Mouse (Mus musculus) heart, embryonic 15.5 days (tissue): ENCODE measurements around the gene Uqcc3. TPM values are rescaled to one million over a fixed set of nuclear protein-coding genes. Genes with fewer than 3 reads are reported as not detected.

ENCODE experiments used
- ATAC-seq: fragments of 200-750 bp; cut with Nextera tagmentation; replicated peaks from 2 replicates; pipeline ENCODE4 v1.8.0; 2017; ENCODE audit warnings: low read depth, moderate TSS enrichment; ENCODE audit not compliant: insufficient number of reproducible peaks, insufficient read depth, low FRiP score
- H3K27ac ChIP-seq: fragments of 300-500 bp; sonication (generic); 2 replicates; pipeline ENCODE4 v1.5.1; 2015; ENCODE audit warnings: mild to moderate bottlenecking, inconsistent platforms
- H3K27me3 ChIP-seq: fragments of 300-500 bp; sonication (generic); 2 replicates; pipeline ENCODE4 v1.6.1; 2015; ENCODE audit warnings: inconsistent platforms
- H3K36me3 ChIP-seq: fragments of 300-500 bp; sonication (generic); 2 replicates; pipeline ENCODE4 v1.6.1; 2015; ENCODE audit warnings: mild to moderate bottlenecking, inconsistent platforms
- H3K4me1 ChIP-seq: fragments of 300-500 bp; sonication (generic); replicated peaks from 2 replicates; pipeline ENCODE4 v1.6.1; 2015; ENCODE audit warnings: inconsistent platforms
- H3K4me2 ChIP-seq: fragments of 300-500 bp; sonication (generic); 2 replicates; pipeline ENCODE4 v1.6.1; 2015; ENCODE audit warnings: inconsistent platforms, mild to moderate bottlenecking, moderate library complexity
- H3K4me3 ChIP-seq: fragments of 300-500 bp; sonication (generic); 2 replicates; pipeline ENCODE4 v1.5.1; 2015; ENCODE audit warnings: mild to moderate bottlenecking, inconsistent platforms
- H3K9ac ChIP-seq: fragments of 300-500 bp; sonication (generic); 2 replicates; pipeline ENCODE4 v1.6.1; 2015; ENCODE audit warnings: mild to moderate bottlenecking, inconsistent platforms
- H3K9me3 ChIP-seq: fragments of 300-500 bp; sonication (generic); replicated peaks from 2 replicates; pipeline ENCODE4 v1.6.1; 2016; ENCODE audit warnings: inconsistent platforms
- WGBS: fragments of 180-500 bp; shearing (Covaris S2); methylation state at CpG from one replicate; pipeline ENCODE4 v1.1.7; 2015; ENCODE audit warnings: mixed read lengths; 5-methylcytosine and 5-hydroxymethylcytosine counted together
- polyA plus RNA-seq: library from polyadenylated mRNA; unstranded; fragments of >200 nt; fragmentation: Nextera tagmentation; extraction: Ambion mirVana; gene quantifications from 2 replicates; pipeline ENCODE4 v1.2.1, GENCODE M21; 2015

The Uqcc3 gene
- polyA plus RNA-seq, 1 experiment from 2014 or later = 63.4 TPM

DNA sequence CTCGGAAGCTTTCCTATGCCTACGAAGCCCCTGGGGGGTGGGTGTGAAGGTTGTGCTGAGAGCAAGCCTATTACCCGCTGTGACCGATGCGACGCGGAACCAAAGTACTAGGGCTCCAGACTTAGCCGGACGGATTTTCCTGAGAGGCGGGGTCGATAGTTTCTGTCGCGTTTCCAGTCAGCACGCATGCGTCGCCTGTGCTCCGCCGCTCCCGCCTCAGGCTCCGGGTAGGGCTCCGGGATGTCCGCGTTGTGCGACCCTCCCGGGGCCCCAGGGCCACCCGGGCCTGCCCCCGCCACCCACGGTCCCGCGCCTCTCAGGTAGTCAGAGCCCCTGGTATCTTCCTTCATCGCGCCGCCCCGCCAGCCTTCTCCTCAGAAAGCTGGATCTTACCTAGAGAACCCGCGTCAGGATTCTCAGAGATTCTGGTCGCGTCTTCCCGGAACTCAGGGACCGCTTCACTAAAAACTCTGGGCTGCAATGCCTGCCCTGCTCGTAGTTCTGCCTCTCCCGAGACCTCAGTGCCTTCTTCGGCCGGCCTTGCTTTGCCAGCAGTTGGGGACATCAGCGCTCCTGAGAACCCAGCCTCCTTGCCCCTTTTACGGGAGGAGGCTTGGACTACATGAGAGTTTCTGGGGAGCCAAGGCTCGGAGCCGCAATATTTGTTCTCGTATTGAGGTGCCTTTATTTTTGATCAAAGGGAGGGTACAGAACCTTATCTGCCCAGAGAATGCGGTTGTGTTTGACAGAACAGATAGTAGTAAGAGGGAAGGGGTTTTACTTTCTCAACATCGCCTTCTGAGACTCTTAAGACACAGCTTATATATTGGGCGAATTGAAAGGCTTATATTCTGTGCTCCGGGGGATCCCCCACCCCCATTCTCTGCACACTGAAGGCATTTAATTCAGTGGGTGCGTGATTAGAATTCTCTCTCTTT is 12.4 kb upstream of the Uqcc3 start, which contains the start of gene Ints5:
Ints5 (plus strand) TSS at position 177 of the 938 bp plus-strand sequence.
- ATAC-seq = peak; percentile 27
- Histone ChIP-seq H3K4me1 (peaks cover 26% of the 10 kb centered on the region), H3K9ac (peak within 1 kb of the TSS; percentile 92), H3K27ac (peak within 1 kb of the TSS; percentile 85), H3K36me3 (peaks cover 27% of the 10 kb centered on the region), H3K4me2 (peak within 1 kb of the TSS; percentile 90), H3K27me3 (no peaks in the 10 kb centered on the region), H3K4me3 (peak within 1 kb of the TSS; percentile 90), H3K9me3 (no peaks in the 10 kb centered on the region)
- 2% methylated on average over 54 of the region's 54 CpGs for WGBS

DNA sequence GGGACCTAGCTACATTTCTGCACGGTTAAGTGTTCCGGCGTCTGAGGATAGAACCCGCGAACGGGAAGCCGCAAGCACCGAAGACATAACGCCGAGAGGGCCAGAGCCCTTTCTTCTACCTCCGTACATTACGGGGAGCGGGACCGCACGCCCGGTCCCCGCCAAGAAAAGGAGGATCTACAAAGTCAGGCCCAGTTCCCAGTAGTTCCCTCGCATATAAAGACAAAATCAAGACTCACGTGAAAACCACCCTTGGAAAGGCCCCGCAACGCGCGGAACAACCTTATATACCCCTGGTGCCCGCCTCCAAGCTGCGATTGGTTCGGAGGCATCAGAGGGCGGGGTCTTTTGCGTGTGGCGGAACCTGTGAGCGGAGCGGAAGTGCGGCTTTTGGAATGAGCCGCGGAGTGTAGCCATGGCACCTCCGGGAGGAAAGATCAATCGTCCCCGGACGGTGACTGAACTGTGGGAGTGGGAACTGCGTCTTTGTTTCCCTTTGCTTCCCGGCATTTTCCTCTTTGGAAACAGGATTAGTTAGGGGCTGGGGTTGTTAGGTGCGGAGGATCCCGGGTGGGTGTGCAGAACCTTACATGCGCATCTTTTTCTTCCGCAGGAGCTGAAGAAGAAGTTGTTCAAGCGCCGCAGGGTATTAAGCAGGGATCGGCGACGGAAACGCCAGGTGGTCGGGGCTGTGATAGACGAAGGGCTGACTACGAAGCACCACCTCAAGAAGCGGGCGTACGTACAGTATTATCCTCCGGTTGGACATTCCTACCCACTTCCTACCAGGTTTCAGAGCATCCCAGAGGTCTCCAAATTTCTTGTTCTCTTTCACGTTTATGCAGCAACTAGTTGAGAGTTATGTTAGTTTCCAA is 8.0 kb upstream of the Uqcc3 start, which contains the start of the genes 1810009A15Rik and Gm49416:
1810009A15Rik (plus strand) TSS at position 343 of the 875 bp plus-strand sequence.
Gm49416 (plus strand) TSS at position 416 of the 875 bp plus-strand sequence.
- peak within 1 kb of the TSS; percentile 81 for H3K4me2 ChIP-seq
- H3K36me3 ChIP-seq = peaks cover 9% of the 10 kb centered on the region; the same call in 1 of the 2 replicates
- peak; percentile 93 for ATAC-seq
- peak within 1 kb of the TSS; percentile 84 for H3K4me3 ChIP-seq
- no peaks in the 10 kb centered on the region for H3K9me3 ChIP-seq
- H3K27me3 ChIP-seq = no peaks in the 10 kb centered on the region
- H3K27ac ChIP-seq = peak within 1 kb of the TSS; percentile 86
- WGBS = under 1% methylated on average over 58 of the region's 58 CpGs
- peak within 1 kb of the TSS; percentile 86 for H3K9ac ChIP-seq
- peaks cover 12% of the 10 kb centered on the region for H3K4me1 ChIP-seq

DNA sequence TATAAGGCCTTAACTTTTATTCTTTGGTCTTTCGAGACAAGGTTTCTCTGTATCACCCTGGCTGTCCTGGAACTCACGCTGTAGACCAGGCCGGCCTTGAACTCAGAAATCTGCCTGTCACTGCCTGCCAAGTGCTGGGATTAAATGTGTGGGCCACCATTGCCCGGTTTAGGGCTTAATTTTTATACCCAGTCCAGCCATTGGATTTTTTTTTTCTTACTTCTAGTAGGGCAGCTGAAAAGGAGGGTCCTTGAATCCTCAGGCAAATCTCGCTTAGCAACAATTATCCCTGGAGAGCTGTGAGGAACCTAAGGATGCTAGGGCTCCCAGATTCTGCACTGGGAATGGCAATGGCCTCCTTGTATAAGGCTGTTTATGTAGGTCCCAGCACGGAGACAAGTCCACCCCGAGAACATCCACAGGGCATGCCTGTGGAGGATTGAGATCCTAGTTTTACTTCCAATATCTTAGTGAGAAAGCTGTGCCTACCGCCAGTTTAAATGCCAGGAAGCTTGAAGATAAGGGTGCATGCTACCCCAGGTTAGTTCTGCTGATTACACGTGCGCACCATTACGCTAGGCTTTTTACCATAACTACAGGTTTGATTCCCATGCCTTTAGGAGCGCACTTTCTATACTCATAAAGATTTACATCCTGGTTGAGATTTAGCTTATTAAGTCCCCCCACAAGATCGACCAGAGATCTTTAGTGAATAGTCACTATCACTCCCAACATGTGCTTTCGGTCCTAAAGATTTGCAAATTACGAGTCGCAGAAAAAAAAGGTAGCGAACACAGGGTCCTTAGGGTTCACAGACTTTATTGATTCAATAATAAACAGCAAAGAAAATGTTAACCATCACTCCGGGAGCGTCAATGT is 7.1 kb upstream of the Uqcc3 start:
- Histone ChIP-seq H3K4me3 (peak overlapping the region; percentile 84), H3K9ac (peak overlapping the region; percentile 86), H3K36me3 (peaks cover 9% of the 10 kb centered on the region; the same call in 1 of the 2 replicates), H3K4me1 (peaks cover 7% of the 10 kb centered on the region), H3K9me3 (no peaks in the 10 kb centered on the region), H3K27me3 (no peaks in the 10 kb centered on the region), H3K4me2 (peak overlapping the region; percentile 81), H3K27ac (peak overlapping the region; percentile 86)
- ATAC-seq = no peak
- 16% methylated on average over 19 of the region's 19 CpGs for WGBS

DNA sequence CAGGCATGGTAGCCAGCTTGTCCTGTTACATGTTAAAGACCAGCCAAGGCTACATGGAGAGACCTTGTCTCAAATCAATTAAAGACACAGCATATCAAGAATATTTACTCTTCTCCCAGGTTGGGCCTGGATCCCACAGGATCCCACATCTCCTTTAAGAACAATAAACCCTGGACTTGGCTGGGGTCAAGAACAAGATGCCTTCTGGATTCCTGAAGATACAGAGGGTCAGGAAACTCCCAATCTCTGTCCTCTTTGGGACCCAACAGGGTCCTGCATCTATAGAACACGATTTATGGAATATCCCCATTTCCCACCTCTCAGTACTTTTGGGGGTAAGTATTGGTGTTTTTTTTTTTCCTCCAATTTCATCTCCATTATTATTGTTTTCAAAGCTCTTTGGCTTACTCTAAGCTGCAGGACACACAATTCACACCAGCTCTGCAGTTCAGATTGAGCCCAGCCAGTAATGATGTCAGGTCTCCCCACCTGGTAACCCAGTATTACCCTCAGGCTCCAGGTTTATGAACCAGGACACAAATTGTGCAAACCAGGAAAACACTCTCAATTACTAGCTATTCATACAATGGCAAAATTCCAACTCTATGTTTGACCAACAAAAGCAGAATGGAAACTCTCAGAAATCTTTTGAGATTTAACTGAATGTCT is 6.3 kb upstream of the Uqcc3 start:
- Histone ChIP-seq H3K9ac (no peak overlapping the region; the same call in 1 of the 2 replicates), H3K4me2 (no peak overlapping the region), H3K27me3 (no peaks in the 10 kb centered on the region), H3K4me1 (peaks cover 7% of the 10 kb centered on the region), H3K9me3 (no peaks in the 10 kb centered on the region), H3K4me3 (no peak overlapping the region), H3K27ac (no peak overlapping the region), H3K36me3 (peaks cover 9% of the 10 kb centered on the region; the same call in 1 of the 2 replicates)
- WGBS = 45% methylated on average over 1 of the region's 1 CpGs
- no peak for ATAC-seq

DNA sequence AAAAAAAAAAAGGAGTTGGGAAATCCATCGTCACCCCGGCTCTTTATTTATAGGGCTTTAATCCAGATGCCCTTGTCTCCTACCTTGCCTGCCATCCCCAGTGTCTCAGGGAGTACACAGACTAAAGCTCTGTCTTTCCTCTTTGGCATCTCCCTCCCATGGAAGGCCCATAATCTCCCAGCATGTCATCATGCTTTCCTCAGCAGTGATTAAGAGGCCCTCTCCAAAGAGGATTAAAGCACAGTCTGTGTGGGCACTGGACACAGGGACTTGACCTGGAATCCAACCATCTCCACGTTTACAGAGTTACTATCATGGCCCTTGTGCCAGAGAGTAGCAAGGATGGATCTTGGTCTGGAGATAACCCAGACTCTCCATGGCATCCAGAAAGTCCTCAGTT is 2.9 kb upstream of the Uqcc3 start, which contains the start of the genes Lbhd1 and Gm49403:
Lbhd1 (plus strand) TSS at position 117 of the 400 bp plus-strand sequence.
Gm49403 (plus strand) TSS at position 315 of the 400 bp plus-strand sequence.
- Histone ChIP-seq H3K27ac (no peak within 1 kb of the TSS), H3K27me3 (no peaks in the 10 kb centered on the region), H3K9me3 (no peaks in the 10 kb centered on the region), H3K9ac (no peak within 1 kb of the TSS), H3K4me2 (no peak within 1 kb of the TSS), H3K36me3 (no peaks in the 10 kb centered on the region), H3K4me1 (peaks cover 22% of the 10 kb centered on the region), H3K4me3 (no peak within 1 kb of the TSS)
- no peak for ATAC-seq
- WGBS = 61% methylated on average over 3 of the region's 3 CpGs

DNA sequence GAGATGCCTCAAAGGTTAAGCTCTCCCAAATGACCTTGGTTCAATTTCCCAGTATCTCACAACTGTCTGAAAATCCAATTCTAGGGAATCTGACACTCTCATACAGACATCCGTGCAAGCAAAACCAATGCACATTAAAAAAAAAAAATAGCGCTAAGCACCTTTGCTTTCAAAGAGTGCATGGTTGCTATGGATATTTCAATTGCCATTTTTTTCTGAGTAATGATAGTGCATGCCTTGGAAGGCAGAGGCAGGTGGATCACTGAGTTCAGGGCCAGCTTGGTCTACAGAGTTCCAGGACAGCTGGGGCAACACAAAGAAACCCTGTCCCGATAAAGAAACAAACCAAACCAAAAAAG is 290 bp upstream of the Uqcc3 start:
- 9% methylated on average over 3 of the region's 3 CpGs for WGBS
- H3K36me3 ChIP-seq = peaks cover 11% of the 10 kb centered on the region; the same call in 1 of the 2 replicates
- H3K27ac ChIP-seq = peak overlapping the region; percentile 89

DNA sequence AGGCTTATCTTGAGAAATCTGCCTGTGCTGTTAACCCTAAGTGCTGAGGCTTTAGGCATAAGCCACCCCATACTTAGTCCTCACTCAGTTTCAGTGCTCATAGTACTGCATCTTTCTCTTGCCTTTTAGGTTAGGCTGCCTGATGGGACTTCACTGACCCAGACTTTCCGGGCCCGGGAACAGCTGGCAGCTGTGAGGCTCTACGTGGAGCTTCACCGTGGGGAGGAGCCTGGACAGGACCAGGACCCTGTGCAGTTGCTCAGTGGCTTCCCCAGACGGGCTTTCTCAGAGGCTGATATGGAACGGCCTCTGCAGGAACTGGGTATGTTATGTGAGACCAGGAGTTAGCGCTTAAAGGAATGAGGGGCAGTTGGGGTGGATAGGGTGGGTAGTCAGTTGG is 5.7 kb downstream of the Uqcc3 start:
- Histone ChIP-seq H3K4me1 (peaks cover 19% of the 10 kb centered on the region), H3K27me3 (no peaks in the 10 kb centered on the region), H3K9me3 (no peaks in the 10 kb centered on the region), H3K4me2 (no peak overlapping the region), H3K9ac (no peak overlapping the region), H3K4me3 (no peak overlapping the region), H3K36me3 (peaks cover 41% of the 10 kb centered on the region), H3K27ac (no peak overlapping the region)
- 88% methylated on average over 7 of the region's 7 CpGs for WGBS
- ATAC-seq = no peak

More for the DNA sequence above, 290 bp upstream of the Uqcc3 start:
- no peak for ATAC-seq
- Histone ChIP-seq H3K9me3 (no peaks in the 10 kb centered on the region), H3K4me1 (peaks cover 15% of the 10 kb centered on the region), H3K4me3 (peak overlapping the region; percentile 79), H3K27me3 (no peaks in the 10 kb centered on the region), H3K4me2 (peak overlapping the region; percentile 84), H3K9ac (peak overlapping the region; percentile 75)

DNA sequence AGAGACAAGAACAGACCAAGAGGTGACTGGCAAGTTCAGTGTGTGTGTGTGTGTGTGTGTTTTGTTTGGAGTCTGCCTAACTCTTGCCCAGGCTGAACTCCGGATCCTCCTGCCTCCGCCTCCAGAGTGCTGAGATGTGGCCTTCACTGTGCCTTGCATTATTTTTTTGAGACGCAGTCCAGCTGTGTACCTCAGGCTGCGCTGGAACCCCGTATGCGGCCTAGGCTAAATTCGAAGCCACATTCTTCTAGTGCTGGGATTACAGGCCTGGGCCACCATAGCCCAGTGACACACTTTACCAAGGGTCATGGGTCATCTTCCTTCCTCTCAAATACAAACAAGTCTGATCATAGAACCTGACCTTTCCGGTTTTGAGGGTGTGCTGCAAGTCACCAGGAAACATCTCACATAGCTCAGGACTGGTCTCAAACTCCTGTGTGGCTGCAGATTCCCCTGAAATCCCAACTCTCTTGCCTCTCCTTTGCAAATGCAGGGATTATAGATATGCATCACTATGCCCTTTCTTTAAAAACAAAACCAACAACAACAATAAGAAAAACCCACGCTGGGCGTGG is 8.4 kb downstream of the Uqcc3 start:
- H3K27ac ChIP-seq = peak overlapping the region; percentile 80
- H3K27me3 ChIP-seq = no peaks in the 10 kb centered on the region
- no peak for ATAC-seq
- peaks cover 38% of the 10 kb centered on the region for H3K36me3 ChIP-seq
- peak overlapping the region; percentile 96 for H3K9ac ChIP-seq
- peak overlapping the region; percentile 87 for H3K4me2 ChIP-seq
- WGBS = 67% methylated on average over 10 of the region's 10 CpGs
- H3K4me1 ChIP-seq = peaks cover 9% of the 10 kb centered on the region
- H3K9me3 ChIP-seq = no peaks in the 10 kb centered on the region
- H3K4me3 ChIP-seq = peak overlapping the region; percentile 83

DNA sequence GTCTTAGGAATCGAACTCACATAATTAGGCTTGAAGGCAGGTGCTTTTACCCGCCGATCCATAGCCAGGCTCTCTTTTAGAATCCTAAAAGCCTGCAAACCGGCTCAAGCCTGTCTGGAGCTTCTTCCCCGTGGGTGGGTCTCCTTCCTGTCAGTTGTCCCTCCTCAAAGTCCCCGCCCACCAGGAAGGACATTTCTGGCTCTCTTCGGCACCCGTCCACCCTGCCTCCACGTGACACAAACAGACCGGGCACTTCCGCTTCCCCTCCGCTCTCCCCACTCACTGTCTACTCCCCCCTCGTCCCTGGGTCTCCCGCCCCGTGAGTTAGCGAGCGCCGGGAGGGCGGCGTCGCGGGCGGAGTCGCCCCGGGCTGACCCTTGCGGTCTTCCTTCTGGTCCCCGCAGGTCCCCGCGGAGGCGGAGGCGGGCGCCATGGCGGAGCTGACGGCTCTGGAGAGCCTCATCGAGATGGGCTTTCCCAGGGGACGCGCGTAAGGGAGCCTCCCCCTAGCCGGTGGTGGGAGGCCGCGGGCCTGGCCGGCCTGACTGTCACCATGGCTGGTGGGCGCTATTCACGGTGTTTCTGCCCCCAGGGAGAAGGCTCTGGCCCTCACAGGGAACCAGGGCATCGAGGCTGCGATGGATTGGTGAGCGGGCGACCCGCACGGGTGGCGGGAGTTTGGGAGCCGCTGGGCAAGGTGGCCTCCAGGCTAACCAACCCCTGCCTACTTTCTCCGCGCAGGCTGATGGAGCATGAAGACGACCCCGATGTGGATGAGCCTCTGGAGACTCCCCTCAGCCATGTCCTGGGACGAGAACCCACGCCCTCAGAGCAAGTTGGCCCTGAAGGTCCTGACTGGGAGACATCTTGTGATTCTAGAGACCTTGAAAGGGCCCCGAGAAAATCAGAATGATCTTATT is 9.2 kb downstream of the Uqcc3 start, which contains the start of gene Ubxn1:
Ubxn1 (plus strand) TSS at position 230 of the 920 bp plus-strand sequence.
- Histone ChIP-seq H3K4me1 (peaks cover 9% of the 10 kb centered on the region), H3K27me3 (no peaks in the 10 kb centered on the region), H3K36me3 (peaks cover 33% of the 10 kb centered on the region), H3K4me2 (peak within 1 kb of the TSS; percentile 87), H3K27ac (peak within 1 kb of the TSS; percentile 80), H3K9ac (peak within 1 kb of the TSS; percentile 96), H3K9me3 (no peaks in the 10 kb centered on the region), H3K4me3 (peak within 1 kb of the TSS; percentile 83)
- ATAC-seq = peak; percentile 96
- under 1% methylated on average over 57 of the region's 59 CpGs for WGBS
